Mouse (Mus musculus): Measurements from ENCODE around the gene Svopl. TPM values are rescaled to one million over a fixed set of nuclear protein-coding genes. Genes with fewer than 3 reads are reported as not detected.

Svopl gene
- polyA plus RNA-seq, 1 experiment, result not detected

- H3ac ChIP-seq (ENCODE audit: control insufficient read depth, insufficient read length), result no peak overlapping the region
- H3K4me3 ChIP-seq, result no peak overlapping the region
- H3K27me3 ChIP-seq (ENCODE audit: control insufficient read depth, insufficient read depth, insufficient read length), result no peaks in the 10 kb centered on the region
- no peaks in the 10 kb centered on the region for H3K36me3 ChIP-seq (ENCODE audit: control insufficient read depth, insufficient read depth)
- no peak for TF ChIP-seq USF1 (IDR thresholded peaks at IDR 0.05; ENCODE audit: low read depth)
- no peak for TF ChIP-seq MYOD1 (IDR thresholded peaks at IDR 0.05; ENCODE audit: control insufficient read depth in 1 of 3, insufficient read length in 2 of 3, low read depth in 2 of 3)
- TF ChIP-seq E2F4 (IDR thresholded peaks at IDR 0.05; ENCODE audit: insufficient read depth), result no peak
- TF ChIP-seq TCF12 (IDR thresholded peaks at IDR 0.05; ENCODE audit: insufficient read depth, poor library complexity, severe bottlenecking), result no peak
- H3K79me2 ChIP-seq (ENCODE audit: control insufficient read depth, insufficient read depth), result no peaks in the 10 kb centered on the region
- no peak overlapping the region for H3K4me2 ChIP-seq (ENCODE audit: low read depth)
Measured at GRCm38 (mm10) chr6:38081727-38082341, 35.0 kb upstream of the Svopl start.

GRCm38 (mm10) chr6:38080364-38080763 lies 33.6 kb upstream of the Svopl start:
- H3ac ChIP-seq (ENCODE audit: control insufficient read depth, insufficient read length), result no peak overlapping the region
- no peak overlapping the region for H3K4me3 ChIP-seq
- no peaks in the 10 kb centered on the region for H3K27me3 ChIP-seq (ENCODE audit: control insufficient read depth, insufficient read depth, insufficient read length)
- no peak for TF ChIP-seq MAX (IDR thresholded peaks at IDR 0.05; ENCODE audit: low read depth)
- no peak for TF ChIP-seq POLR2A (IDR thresholded peaks at IDR 0.05; ENCODE audit: insufficient read length, low read depth)
- TF ChIP-seq POLR2AphosphoS2 (IDR thresholded peaks at IDR 0.05; ENCODE audit: insufficient read length, low read depth), result no peak
- no peak for TF ChIP-seq USF1 (IDR thresholded peaks at IDR 0.05; ENCODE audit: low read depth)
- no peak for TF ChIP-seq REST (IDR thresholded peaks at IDR 0.05; ENCODE audit: insufficient read depth, insufficient read length)
- TF ChIP-seq TCF12 (IDR thresholded peaks at IDR 0.05; ENCODE audit: insufficient read depth, poor library complexity, severe bottlenecking), result no peak
- TF ChIP-seq TCF3 (IDR thresholded peaks at IDR 0.05; ENCODE audit: insufficient read length, low read depth), result no peak
- no peak for TF ChIP-seq E2F4 (IDR thresholded peaks at IDR 0.05; ENCODE audit: insufficient read depth)
- TF ChIP-seq CEBPB (IDR thresholded peaks at IDR 0.05; ENCODE audit: insufficient read depth, poor library complexity, severe bottlenecking), result no peak
- H3K4me2 ChIP-seq (ENCODE audit: low read depth), result no peak overlapping the region
- no peaks in the 10 kb centered on the region for H3K36me3 ChIP-seq (ENCODE audit: control insufficient read depth, insufficient read depth)
- H3K79me2 ChIP-seq (ENCODE audit: control insufficient read depth, insufficient read depth), result no peaks in the 10 kb centered on the region

DNA sequence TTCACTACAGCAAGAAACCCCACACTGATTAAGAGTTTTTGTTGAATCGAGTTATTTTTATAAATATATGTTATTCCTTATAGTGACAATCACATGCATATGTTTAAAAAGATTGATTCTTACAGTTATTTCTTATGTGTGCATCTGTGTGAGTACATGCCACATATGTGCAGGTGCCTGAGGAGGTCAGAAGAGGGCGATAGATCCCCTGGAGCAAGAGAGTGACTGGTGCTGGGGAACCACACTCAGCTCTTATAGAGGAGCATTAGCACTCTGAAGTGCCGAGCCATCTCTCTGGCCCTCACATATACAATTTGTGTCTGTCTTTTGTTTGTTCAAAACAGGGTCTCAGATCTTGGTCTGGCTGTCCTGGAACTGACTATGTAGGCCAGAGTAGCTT lies 26.8 kb upstream of the Svopl start:
- no peak for TF ChIP-seq REST (IDR thresholded peaks at IDR 0.05; ENCODE audit: insufficient read depth, insufficient read length)
- no peak for TF ChIP-seq MYOG (IDR thresholded peaks at IDR 0.05; ENCODE audit: control insufficient read depth in 1 of 3, insufficient read depth in 1 of 3, insufficient read length in 2 of 3, low read depth in 2 of 3)
- TF ChIP-seq TCF12 (IDR thresholded peaks at IDR 0.05; ENCODE audit: insufficient read depth, poor library complexity, severe bottlenecking), result no peak
- no peak for TF ChIP-seq POLR2AphosphoS2 (IDR thresholded peaks at IDR 0.05; ENCODE audit: insufficient read length, low read depth)
- TF ChIP-seq TCF3 (IDR thresholded peaks at IDR 0.05; ENCODE audit: insufficient read length, low read depth), result no peak
- no peak for TF ChIP-seq USF1 (IDR thresholded peaks at IDR 0.05; ENCODE audit: low read depth)
- H3K4me2 ChIP-seq (ENCODE audit: low read depth), result no peak overlapping the region
- no peaks in the 10 kb centered on the region for H3K79me2 ChIP-seq (ENCODE audit: control insufficient read depth, insufficient read depth)
- H3ac ChIP-seq (ENCODE audit: control insufficient read depth, insufficient read length), result no peak overlapping the region
- no peaks in the 10 kb centered on the region for H3K27me3 ChIP-seq (ENCODE audit: control insufficient read depth, insufficient read depth, insufficient read length)
- no peak overlapping the region for H3K4me3 ChIP-seq
- H3K36me3 ChIP-seq (ENCODE audit: control insufficient read depth, insufficient read depth), result no peaks in the 10 kb centered on the region

DNA sequence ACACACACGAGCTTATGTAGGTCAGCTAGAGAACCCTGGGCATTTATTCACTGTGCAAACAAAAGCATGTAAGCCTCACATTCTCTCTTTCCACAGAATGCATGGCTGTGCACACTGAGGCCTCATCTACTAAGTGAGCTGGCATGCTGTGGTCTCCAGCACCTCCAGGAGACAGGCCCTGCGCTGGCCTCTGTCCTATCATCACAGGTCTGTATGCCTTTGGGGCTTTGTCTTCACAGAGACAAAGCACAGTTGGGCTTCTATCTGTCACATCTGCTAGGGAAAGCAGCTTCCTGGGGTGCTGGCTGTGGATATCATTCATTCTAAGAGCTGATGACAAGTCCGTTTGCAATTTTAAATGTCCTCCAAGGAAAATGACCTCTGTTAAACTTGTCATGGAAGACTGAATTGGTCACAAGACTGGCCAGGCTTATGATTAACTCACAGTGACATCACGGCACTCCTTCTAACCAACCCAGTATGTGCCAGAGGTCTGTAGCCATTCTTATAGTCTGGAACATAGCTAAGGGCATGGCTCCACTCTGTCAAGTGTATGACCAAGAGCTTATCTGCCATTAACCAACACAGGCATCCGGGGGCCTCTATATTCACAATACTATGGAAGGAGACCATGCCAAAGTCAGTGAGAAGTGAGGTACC lies 25.5 kb upstream of the Svopl start:
- no peaks in the 10 kb centered on the region for H3K79me2 ChIP-seq (ENCODE audit: control insufficient read depth, insufficient read depth)
- H3K27me3 ChIP-seq (ENCODE audit: control insufficient read depth, insufficient read depth, insufficient read length), result no peaks in the 10 kb centered on the region
- no peak overlapping the region for H3K4me3 ChIP-seq
- H3K4me2 ChIP-seq (ENCODE audit: low read depth), result no peak overlapping the region
- TF ChIP-seq POLR2AphosphoS2 (IDR thresholded peaks at IDR 0.05; ENCODE audit: insufficient read length, low read depth), result no peak
- H3ac ChIP-seq (ENCODE audit: control insufficient read depth, insufficient read length), result no peak overlapping the region
- no peaks in the 10 kb centered on the region for H3K36me3 ChIP-seq (ENCODE audit: control insufficient read depth, insufficient read depth)

DNA sequence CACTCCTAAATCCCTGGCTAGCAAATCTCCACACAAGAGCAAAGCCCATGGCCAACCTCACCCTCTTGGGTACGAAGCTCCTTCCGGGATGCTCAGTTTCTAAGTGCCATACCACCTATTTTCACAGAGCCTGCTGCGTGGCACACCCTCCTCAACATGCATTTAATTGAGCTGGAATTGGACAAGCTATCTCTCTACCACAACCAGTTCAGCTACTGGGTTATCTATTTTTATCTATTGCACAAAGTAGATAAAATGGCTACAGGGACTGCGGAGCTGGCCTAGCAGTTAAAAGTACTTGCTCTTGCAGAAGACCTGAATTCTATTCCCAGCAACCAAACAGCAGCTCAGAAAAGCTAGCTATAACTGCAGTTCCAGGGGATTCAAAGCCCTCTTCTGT lies 24.5 kb upstream of the Svopl start:
- Histone ChIP-seq H3ac (ENCODE audit: control insufficient read depth, insufficient read length) (no peak overlapping the region), H3K79me2 (ENCODE audit: control insufficient read depth, insufficient read depth) (no peaks in the 10 kb centered on the region), H3K27me3 (ENCODE audit: control insufficient read depth, insufficient read depth, insufficient read length) (no peaks in the 10 kb centered on the region), H3K36me3 (ENCODE audit: control insufficient read depth, insufficient read depth) (no peaks in the 10 kb centered on the region), H3K4me3 (no peak overlapping the region), H3K4me2 (ENCODE audit: low read depth) (no peak overlapping the region)
- no peak for TF ChIP-seq POLR2AphosphoS2 (IDR thresholded peaks at IDR 0.05; ENCODE audit: insufficient read length, low read depth)

DNA sequence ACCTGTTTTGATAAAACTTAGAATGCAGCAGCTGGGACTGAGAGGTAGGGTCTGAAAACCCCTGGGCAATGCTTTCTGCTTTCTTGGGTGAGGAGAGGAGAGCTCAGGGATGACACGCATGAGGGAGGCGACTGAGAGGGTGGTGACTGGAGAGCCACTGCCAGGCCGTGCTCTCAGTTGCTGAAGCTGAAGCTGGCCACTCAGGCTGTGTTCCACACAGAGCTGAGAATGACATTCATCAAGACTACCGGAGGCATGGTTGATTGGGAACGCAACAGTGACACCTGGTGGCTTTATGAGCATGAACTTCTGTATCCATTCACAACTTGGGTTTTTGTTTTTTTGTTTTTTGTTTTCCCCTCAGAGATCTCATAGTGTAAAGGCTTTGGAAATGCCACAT lies 19.4 kb upstream of the Svopl start:
- TF ChIP-seq TCF3 (IDR thresholded peaks at IDR 0.05; ENCODE audit: insufficient read length, low read depth) (no peak), CEBPB (IDR thresholded peaks at IDR 0.05; ENCODE audit: insufficient read depth, poor library complexity, severe bottlenecking) (no peak), USF1 (IDR thresholded peaks at IDR 0.05; ENCODE audit: low read depth) (no peak), MYOD1 (IDR thresholded peaks at IDR 0.05; ENCODE audit: control insufficient read depth in 1 of 3, insufficient read length in 2 of 3, low read depth in 2 of 3) (no peak), SRF (IDR thresholded peaks at IDR 0.05; ENCODE audit: control insufficient read depth, insufficient read length, low read depth) (no peak), POLR2AphosphoS2 (IDR thresholded peaks at IDR 0.05; ENCODE audit: insufficient read length, low read depth) (no peak)
- Histone ChIP-seq H3K4me2 (ENCODE audit: low read depth) (peak overlapping the region; percentile 34), H3K4me3 (no peak overlapping the region), H3K36me3 (ENCODE audit: control insufficient read depth, insufficient read depth) (no peaks in the 10 kb centered on the region), H3ac (ENCODE audit: control insufficient read depth, insufficient read length) (no peak overlapping the region), H3K27me3 (ENCODE audit: control insufficient read depth, insufficient read depth, insufficient read length) (no peaks in the 10 kb centered on the region), H3K79me2 (ENCODE audit: control insufficient read depth, insufficient read depth) (no peaks in the 10 kb centered on the region)
